Mouse (Mus musculus): Measurements from ENCODE around the gene Atp10a.
"Not testable (repeated sequence)": the region's sequence is repeated elsewhere in the genome, so short reads cannot be mapped to it uniquely, and the experiment has no call there.

Atp10a gene

DNA sequence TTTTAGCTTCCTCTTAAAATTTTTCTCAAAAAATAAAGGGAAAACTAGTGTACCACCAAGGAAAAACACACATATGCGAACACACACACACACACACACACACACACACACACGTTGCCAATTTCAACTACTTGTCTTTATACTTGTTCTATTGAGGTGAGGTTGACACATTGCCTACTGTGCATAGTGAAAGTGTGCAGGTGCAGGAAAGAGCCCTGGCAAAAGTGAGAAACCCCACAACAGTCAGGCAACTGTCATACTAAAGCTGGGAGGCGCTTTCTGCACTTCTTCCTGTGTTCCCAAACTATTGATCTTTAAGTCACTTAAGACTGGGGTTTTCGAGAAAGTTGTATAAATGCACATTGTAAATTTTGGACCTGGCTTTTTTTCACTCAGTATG is 103.3 kb downstream of the Atp10a start:
- in situ Hi-C loops (cut with MboI; ENCODE audit: low pct_unique_long_range_greater_than_20kb in 1 of 2, low sequenced_read_pairs in 2 of 2, unreplicated experiment in 1 of 2) = no loop called here

DNA sequence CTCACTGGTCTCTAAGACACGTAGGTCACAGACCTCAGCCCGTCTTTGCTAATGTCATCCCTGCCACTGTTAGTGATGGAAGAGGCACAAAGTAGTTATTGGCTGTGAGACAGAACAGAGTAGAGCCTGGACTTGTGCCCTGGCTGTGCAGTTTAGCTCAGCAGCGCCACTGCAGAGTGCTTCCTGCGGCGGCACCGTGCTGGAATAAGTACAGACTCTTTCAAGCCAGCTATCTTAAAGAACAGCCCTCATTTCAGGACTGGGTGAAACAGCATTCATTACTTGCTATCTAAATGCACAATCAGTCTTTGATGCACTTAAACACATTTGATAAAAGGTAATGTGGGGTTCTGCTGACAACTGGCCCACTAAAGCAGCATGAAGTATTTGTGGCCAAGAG is 111.3 kb downstream of the Atp10a start:
- in situ Hi-C loops (cut with MboI; ENCODE audit: low pct_unique_long_range_greater_than_20kb in 1 of 2, low sequenced_read_pairs in 2 of 2, unreplicated experiment in 1 of 2) = no loop called here

DNA sequence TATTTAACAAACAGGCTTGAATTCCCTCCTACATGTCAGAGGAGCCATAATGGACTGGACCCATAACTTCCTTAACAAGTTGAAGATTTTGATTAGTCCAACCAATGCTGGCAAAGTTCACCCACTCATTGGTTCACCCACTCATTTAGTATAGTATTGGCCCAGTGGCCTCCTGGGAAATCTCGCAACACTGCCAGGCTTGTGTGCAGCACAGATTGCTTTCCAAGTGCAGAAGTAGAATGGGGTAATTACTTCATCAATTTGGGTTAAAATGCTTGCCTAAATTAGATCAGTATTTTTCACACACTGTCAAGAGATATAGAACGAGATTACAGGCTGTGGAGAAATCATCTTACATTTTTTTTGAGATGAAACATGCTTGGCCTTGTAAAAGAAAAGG is 112.3 kb downstream of the Atp10a start:
- in situ Hi-C loops (cut with MboI; ENCODE audit: low pct_unique_long_range_greater_than_20kb in 1 of 2, low sequenced_read_pairs in 2 of 2, unreplicated experiment in 1 of 2) = no loop called here

DNA sequence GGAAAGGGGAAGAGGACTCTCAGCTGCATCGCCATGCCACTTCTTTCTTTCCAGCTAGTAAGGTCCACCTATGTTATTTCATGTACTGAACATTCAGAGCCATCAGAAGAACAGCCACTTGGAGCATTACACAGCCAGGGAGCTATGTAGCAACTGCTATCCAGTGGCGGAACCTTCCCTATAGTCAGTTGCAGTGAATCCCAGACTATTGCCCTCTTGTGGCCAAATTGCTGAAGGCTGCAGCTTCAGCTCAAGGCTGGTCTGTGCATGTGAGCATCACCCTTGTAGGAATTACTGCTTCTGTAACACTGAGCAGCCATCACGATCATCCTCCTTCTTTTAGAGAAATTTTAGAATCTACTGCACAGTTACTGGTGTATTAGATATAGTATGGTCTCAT is 114.3 kb downstream of the Atp10a start:
- in situ Hi-C loops (cut with MboI; ENCODE audit: low pct_unique_long_range_greater_than_20kb in 1 of 2, low sequenced_read_pairs in 2 of 2, unreplicated experiment in 1 of 2) = no loop called here

DNA sequence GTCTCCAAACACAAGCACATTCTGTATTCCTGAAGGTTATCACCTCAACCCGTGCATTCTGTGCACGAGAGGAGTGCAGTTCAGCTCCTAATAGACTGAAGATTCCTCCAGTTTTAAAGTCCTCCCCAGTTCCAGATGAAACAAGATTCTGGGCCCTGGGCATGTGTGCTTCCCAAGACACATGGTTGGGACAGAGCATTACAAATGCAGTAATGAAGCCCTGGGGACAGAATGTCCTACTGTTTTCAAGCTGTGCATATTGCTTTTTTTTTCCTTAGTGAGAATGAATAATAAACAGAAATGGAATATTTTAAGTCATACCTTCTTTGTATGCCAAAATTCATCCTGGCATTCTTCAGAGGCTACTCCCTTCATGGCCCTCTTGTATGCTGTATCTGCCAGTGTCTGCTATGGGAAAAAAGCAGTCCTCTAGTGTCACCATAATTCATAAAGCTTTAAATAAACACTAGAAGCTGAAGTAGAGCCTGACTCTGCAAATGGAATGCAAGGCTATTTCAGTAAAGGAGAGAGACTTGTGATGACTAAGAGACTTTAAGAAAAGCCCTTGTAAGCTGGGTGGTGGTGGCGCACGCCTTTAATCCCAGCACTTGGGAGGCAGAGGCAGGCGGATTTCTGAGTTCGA is 116.2 kb downstream of the Atp10a start:
- in situ Hi-C loops (cut with MboI; ENCODE audit: low pct_unique_long_range_greater_than_20kb in 1 of 2, low sequenced_read_pairs in 2 of 2, unreplicated experiment in 1 of 2) = no loop called here

DNA sequence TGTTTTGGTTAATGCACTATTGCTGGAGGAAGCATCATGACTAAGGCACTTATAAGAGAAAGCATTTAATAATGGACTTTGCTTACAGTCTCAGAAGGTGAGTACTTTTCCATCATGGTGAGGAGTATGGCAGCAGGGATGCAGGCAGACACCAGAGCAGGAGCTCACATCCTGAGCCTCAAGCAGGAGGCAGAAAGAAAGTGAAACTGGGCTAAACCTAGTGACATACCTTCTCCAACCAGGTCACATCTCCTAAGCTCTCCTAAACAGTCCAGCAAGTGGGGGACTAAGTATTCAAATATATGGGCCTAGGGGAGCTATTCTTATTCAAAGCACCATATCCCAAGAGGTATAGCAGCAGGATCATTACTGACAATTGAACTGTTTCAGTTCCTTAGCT is 123.2 kb downstream of the Atp10a start:
- in situ Hi-C loops (cut with MboI; ENCODE audit: low pct_unique_long_range_greater_than_20kb in 1 of 2, low sequenced_read_pairs in 2 of 2, unreplicated experiment in 1 of 2) = no loop called here

DNA sequence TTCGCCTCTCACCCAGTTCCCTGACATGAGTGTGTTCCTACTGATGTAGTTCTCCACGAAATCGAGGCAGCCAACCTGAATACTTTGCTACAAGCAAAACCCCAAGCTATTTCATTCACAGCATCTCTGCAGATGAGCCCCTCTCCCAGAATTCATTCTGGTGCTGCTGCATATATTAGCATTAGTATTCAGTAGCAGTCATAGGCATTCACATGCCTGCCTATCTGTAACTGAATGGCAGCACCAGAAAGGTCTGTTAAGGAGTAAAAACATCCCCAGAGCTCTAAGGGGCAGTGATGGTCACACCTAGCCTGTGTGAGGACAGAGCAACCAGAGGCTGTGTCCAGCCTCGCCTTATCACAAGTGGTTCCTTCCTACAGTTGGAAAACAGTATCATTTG is 131.0 kb downstream of the Atp10a start:
- in situ Hi-C loops (cut with MboI; ENCODE audit: low pct_unique_long_range_greater_than_20kb in 1 of 2, low sequenced_read_pairs in 2 of 2, unreplicated experiment in 1 of 2) = no loop called here

DNA sequence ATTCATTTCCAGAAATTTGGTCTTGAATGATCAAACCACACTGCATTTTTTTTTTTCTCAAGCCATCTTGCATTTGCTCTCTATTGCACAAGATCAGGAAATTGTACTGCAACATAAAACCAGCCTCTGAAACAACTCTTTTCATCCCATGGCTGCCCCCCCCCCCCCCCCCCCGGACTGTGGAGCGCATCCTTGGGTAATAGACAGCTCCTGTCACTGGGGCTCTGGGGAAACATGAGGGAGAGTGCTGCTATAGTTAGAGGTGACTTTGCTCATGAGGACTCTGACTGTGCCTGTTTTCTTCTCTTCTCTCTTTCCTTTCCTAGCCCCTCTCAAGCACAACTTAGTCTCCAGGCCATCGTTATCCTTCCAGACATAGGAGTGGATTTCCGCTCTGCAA is 131.6 kb downstream of the Atp10a start:
- in situ Hi-C loops (cut with MboI; ENCODE audit: low pct_unique_long_range_greater_than_20kb in 1 of 2, low sequenced_read_pairs in 2 of 2, unreplicated experiment in 1 of 2) = no loop called here

DNA sequence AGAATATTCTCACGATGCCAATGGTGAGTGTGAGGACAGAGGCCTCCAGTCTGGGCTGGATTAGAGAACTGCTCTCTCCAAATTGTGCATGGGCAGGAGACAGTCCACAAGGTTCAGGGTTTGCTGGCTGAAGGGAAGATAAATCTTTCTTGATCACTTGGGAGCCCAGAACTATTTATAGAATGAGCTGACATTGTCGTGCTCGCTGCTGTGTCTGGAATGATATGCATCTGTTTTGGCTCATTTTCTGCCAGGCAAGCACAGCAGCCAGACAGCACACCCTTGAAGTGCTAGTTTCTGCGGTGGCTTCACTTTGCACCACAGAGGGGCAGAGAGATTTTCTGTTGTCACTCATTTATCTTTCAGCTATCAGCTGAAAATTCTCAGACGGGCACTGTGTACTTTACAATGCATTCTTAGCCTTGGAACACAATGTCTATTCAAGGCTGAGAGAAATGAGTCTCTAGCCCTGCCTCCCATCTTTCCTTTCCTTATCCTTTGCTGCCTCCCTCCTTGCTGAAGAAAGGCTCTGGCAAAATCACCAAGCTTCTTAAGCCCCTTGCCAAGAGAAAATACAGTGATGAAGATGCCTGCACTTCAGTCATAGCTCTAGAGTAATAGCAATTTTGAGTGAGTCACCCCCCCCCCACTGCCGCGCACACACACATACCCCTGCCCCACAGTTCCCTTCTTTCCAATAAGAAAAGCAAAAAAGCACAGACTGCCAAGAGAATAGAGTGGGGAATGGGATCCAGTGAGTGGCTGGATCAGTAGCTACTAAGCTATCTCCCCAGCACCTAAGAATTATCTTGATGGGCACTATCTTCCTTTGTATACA is 132.7 kb downstream of the Atp10a start:
- in situ Hi-C loops (cut with MboI; ENCODE audit: low pct_unique_long_range_greater_than_20kb in 1 of 2, low sequenced_read_pairs in 2 of 2, unreplicated experiment in 1 of 2) = no loop called here

DNA sequence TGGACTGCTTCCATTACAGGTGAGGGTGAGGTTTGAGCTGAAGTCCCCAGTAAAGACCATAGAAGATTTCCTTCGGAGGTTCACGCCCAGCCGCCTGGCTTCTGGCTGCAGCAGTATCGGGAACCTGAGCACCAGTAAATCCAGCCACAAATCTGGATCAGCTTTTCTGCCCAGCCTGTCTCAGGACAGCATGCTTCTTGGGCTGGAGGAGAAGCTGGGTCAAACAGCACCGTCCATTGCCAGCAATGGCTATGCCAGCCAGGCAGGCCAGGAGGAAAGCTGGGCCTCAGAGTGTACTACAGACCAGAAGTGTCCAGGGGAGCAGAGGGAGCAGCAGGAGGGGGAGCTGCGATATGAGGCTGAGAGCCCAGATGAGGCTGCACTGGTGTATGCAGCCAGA is 141.3 kb downstream of the Atp10a start:
- in situ Hi-C loops (cut with MboI; ENCODE audit: low pct_unique_long_range_greater_than_20kb in 1 of 2, low sequenced_read_pairs in 2 of 2, unreplicated experiment in 1 of 2) = no loop called here

DNA sequence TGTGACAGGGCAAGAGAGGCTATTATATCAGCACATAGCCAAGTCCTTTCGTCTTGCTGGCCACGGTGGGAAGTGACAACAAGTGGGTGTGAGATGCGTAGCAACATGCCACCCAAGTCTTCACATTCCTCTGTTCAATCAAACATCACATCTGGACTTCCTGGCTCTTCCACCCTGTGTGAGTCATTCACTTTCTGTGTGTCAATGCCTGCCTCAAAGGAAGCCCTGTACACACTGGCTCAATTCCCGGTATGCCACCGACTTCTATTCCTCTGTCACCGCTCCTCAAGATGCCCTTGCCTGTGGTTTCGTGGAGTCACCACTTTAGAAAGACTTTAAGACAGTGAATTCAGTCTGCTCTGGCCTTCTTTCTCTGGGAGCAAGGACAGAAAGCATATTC is 144.9 kb downstream of the Atp10a start:
- in situ Hi-C loops (cut with MboI; ENCODE audit: low pct_unique_long_range_greater_than_20kb in 1 of 2, low sequenced_read_pairs in 2 of 2, unreplicated experiment in 1 of 2) = no loop called here

DNA sequence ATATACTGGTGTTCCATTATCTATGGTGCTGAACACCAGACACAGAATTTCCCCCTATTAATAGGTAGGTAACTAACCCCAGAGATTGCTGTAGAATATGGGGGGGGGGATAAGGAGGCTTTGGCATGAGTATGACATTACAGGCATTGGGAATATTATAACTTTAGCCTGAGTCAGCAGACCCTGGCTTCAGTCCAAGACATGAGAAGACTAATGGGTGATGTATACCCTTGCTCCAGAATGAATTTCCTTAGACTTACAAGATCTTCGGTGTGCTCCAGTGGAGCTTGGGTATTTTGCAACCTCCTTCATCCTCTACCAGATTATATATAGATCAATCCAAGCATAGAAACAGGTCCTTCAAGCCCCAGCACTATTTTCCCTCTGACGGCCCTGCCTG is 145.8 kb downstream of the Atp10a start:
- in situ Hi-C loops (cut with MboI; ENCODE audit: low pct_unique_long_range_greater_than_20kb in 1 of 2, low sequenced_read_pairs in 2 of 2, unreplicated experiment in 1 of 2) = no loop called here

DNA sequence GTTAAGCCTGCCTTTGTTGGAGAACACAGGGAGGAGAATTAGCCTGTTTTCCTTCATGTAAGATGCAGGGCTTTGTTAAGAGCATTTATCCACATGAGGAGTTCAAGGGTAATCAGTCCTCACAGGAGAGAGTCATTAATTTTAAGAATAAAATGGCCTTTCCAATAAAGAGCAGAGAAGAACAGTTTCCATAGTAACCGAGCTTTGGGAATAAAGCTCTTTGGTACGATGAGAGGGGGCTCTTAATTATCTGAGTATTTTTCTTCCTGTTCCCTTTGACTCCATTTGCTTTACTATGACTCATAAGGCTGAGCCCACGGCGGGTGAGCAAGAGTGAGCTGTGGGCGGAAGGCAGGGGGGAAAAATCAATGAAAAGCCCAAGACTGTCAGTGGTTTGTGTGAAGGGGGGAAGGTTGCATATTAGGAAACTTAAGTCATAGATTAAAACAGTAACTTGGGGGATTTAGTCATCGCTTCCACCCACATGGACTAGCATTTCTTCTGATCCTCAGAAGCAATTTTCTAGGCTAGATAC is 166.2 kb downstream of the Atp10a start:
- in situ Hi-C loops (cut with MboI; ENCODE audit: low pct_unique_long_range_greater_than_20kb in 1 of 2, low sequenced_read_pairs in 2 of 2, unreplicated experiment in 1 of 2) = no loop called here

DNA sequence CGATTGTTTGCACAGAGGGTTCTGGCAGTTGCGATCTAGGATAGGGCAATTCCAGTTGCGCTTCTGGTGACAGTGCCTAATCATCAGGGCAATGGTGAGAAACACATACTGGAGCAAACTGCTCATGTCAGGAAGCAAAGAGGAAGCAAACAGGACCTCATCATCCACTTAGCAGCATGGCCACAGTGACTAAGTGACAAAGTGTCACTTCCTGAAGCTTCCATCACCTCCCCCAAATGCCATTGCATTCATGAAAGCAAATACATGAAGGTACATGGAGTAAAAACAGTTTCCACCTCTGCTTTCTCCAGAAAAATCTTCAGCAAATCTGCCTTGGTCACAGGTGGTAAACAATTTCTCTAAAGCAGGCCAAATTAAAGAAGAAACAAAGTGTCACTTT is 168.7 kb downstream of the Atp10a start:
- in situ Hi-C loops (cut with MboI; ENCODE audit: low pct_unique_long_range_greater_than_20kb in 1 of 2, low sequenced_read_pairs in 2 of 2, unreplicated experiment in 1 of 2) = no loop called here

DNA sequence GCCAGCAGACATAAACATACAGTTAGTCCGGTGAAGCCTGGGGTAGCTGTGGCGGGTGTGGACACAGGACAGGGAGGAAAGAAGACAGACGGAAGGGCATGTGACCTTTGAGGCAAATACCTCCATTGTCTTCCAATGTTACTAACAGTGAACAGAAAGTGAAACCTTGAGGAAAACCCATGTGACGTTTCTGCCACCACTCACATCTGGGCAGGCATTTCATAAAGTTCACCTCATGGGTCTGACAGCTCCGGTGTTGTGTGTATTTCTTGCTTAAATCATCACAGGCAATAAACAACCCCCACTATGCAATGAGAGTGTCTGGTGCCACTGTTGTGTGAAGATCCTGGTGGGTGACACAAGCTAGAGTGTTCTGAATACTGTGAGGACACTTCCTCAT is 173.1 kb downstream of the Atp10a start:
- in situ Hi-C loops (cut with MboI; ENCODE audit: low pct_unique_long_range_greater_than_20kb in 1 of 2, low sequenced_read_pairs in 2 of 2, unreplicated experiment in 1 of 2) = no loop called here

DNA sequence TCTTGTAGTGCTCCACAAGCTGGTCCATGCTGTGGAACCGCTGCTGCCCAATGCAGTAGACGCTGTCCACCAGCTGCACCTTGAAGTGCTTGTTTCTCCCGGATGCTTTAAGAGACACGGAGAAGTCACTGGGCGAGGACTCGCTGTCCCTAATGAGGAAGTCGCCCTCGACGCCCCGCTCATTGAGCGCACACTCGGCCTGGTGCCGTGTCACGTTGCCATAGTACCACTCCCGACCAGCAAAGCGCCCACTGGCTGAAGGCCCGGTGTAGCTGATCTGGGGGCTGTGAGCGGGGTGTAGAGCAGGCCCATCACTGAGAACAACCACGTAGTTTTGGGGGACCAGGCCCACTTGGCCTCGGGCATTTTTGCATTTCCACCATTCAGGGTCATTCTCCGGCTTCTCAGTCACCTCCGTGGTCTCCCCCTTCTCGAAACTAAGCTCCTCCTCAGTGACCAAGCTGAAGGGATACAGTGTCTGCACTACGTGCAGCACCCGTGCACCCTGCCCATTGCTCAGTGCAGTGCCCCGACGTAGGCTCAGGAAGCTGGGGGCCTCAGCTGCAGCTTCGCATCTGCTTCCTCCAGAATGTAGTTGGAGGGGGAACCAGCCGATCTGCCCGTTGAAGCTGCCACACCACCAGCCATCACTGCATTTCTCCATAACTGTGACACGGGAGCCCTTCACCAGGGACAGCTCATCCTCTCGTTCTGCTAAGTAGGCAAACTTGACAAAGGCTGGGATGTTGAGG is 181.1 kb downstream of the Atp10a start:
- in situ Hi-C loops (cut with MboI; ENCODE audit: low pct_unique_long_range_greater_than_20kb in 1 of 2, low sequenced_read_pairs in 2 of 2, unreplicated experiment in 1 of 2) = not testable (repeated sequence)

DNA sequence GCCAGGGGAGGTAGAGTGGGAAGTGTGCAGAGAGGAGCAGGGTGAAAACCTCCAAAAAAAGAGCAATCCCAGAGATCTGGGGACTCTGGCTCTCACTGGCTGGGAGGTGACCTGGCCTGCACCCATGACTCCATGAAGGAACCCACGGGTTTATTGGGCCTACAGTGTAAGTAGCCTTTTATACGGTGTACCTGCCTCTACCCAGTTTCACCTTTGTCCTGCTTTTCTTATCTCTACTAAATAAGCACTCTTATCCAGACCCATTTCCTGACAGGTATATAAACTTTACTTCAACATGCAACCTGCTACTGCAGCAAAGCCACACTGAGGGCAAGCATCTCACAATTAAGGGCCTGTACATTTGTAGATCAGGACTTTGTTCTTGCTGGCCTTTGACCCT is 184.4 kb downstream of the Atp10a start:
- in situ Hi-C loops (cut with MboI; ENCODE audit: low pct_unique_long_range_greater_than_20kb in 1 of 2, low sequenced_read_pairs in 2 of 2, unreplicated experiment in 1 of 2) = no loop called here

DNA sequence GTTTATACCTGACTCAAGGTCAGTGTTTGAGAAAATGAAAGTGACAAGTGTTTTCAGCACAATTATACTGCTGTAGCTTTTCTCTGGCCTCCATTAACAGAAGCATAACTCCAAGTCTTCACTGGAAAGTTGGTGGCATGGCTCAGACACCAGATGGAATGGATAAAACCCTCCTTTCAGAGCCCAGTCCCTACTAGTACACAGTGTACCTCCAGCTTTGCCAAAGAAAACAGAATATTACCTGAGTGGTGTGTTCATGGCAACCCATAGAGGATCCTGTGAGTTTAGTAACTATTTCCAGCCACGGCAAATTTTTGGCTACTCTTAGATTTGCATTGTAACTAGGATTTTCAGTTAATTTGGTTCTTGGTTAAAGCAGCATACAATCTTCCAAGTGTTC is 185.1 kb downstream of the Atp10a start:
- in situ Hi-C loops (cut with MboI; ENCODE audit: low pct_unique_long_range_greater_than_20kb in 1 of 2, low sequenced_read_pairs in 2 of 2, unreplicated experiment in 1 of 2) = no loop called here

DNA sequence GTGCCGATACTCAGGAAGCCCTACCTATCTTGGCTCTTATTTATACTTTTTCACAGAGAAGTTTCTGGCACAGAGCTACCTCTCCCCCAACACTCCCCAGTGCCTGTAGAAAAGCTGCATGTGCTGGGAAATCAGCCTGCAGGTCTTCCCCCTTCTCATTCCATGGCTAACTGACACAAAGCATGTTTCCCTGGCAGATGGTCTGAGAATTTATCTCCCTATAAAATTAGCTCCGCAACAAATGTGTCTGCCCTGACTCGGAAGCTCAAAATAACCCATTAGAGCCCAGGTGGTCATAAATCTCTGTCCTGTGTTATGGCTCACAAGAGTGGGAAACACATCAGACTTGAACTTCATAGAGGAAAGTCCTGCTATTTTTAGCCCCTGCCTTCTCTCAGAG is 186.9 kb downstream of the Atp10a start:
- in situ Hi-C loops (cut with MboI; ENCODE audit: low pct_unique_long_range_greater_than_20kb in 1 of 2, low sequenced_read_pairs in 2 of 2, unreplicated experiment in 1 of 2) = no loop called here
